Mouse (Mus musculus): ENCODE data around the gene Matn1.

DNA sequence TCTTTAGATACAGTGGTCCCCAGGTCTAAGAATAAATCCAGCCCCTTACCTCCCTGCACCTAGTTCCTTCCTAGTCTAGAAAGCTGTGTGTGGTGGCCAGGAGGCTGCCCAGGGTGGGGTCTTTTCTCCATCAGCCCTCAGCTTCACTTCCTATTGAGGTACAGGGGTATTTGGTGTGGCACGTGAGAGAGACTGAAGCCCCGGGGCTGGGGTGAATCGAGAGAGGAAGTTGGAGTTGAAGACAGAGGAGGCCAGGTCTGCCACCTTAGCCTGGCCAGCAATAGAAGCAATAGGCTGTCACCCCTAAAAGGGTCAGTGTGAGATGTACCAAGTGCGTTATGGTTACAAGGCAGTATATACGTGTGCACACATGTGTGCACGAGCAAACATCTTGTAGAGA lies 38.3 kb upstream of the Matn1 start:
- no peak for TF ChIP-seq POLR2A (IDR thresholded peaks at IDR 0.05; ENCODE audit: low read depth, low read length)
- TF ChIP-seq CTCF (IDR thresholded peaks at IDR 0.05; ENCODE audit: borderline replicate concordance, insufficient read depth, low read length), result no peak

All from embryonic fibroblast, embryonic 13.5 days (primary cell).